Mouse (Mus musculus): ENCODE results near the gene Ip6k2.

- TF ChIP-seq POLR2A (IDR thresholded peaks at IDR 0.05; ENCODE audit: borderline replicate concordance, control insufficient read depth, low read depth, low read length) (no peak), CTCF (IDR thresholded peaks at IDR 0.05; ENCODE audit: control insufficient read depth, insufficient read depth, low read length) (no peak)
Measured at GRCm38 (mm10) chr9:108785416-108785815, 1.8 kb downstream of the Ip6k2 start.
